Mouse (Mus musculus) stomach, embryonic 14.5 days (tissue): ENCODE measurements around the gene Cdk15. TPM values are rescaled to one million over a fixed set of nuclear protein-coding genes. Genes with fewer than 3 reads are reported as not detected.

Experiments
- ATAC-seq: fragments of 200-750 bp; cut with Nextera tagmentation; 2 replicates; pipeline ENCODE4 v1.8.0; 2017; ENCODE audit warnings: low read depth, moderate TSS enrichment; ENCODE audit not compliant: insufficient number of reproducible peaks, insufficient read depth, low FRiP score
- H3K27ac ChIP-seq: fragments of 300-500 bp; sonication (generic); 2 replicates; pipeline ENCODE4 v1.5.1; 2014; ENCODE audit warnings: mild to moderate bottlenecking, low read length, moderate library complexity, mixed read lengths
- H3K27me3 ChIP-seq: fragments of 300-500 bp; sonication (generic); 2 replicates; pipeline ENCODE4 v1.6.1; 2014; ENCODE audit warnings: low read length, control low read depth, mixed read lengths; ENCODE audit not compliant: control insufficient read depth, insufficient read depth
- H3K36me3 ChIP-seq: fragments of 300-500 bp; sonication (generic); 2 replicates; pipeline ENCODE4 v1.6.1; 2014; ENCODE audit warnings: mild to moderate bottlenecking, control low read depth, low read length, moderate library complexity, mixed read lengths; ENCODE audit not compliant: control insufficient read depth, insufficient read depth
- H3K4me1 ChIP-seq: fragments of 300-500 bp; sonication (generic); 2 replicates; pipeline ENCODE4 v1.6.1; 2014; ENCODE audit warnings: low read length, control low read depth, mixed read lengths; ENCODE audit not compliant: control insufficient read depth, insufficient read depth
- H3K4me2 ChIP-seq: fragments of 300-500 bp; sonication (generic); replicated peaks from 2 replicates; pipeline ENCODE4 v1.6.1; 2014; ENCODE audit warnings: low read depth, low read length, control low read depth
- H3K4me3 ChIP-seq: fragments of 300-500 bp; sonication (generic); 2 replicates; pipeline ENCODE4 v1.5.1; 2014; ENCODE audit warnings: low read depth, low read length, control low read depth
- H3K9ac ChIP-seq: fragments of 300-500 bp; sonication (generic); replicated peaks from 2 replicates; pipeline ENCODE4 v1.6.1; 2014; ENCODE audit warnings: low read depth, mild to moderate bottlenecking, control low read depth, low read length, moderate library complexity, mixed read lengths
- H3K9me3 ChIP-seq: fragments of 300-500 bp; sonication (generic); 2 replicates; pipeline ENCODE4 v1.6.1; 2016; ENCODE audit warnings: low read depth, low read length, control low read depth; ENCODE audit not compliant: control insufficient read depth
- WGBS: fragments of 180-500 bp; shearing (Covaris S2); extraction: QIAGEN DNeasy Blood & Tissue Kit; methylation state at CpG from one replicate; pipeline ENCODE4 v1.1.7; 2014; 5-methylcytosine and 5-hydroxymethylcytosine counted together
- polyA plus RNA-seq: library from polyadenylated mRNA; unstranded; fragments of >200 nt; fragmentation: Nextera tagmentation; extraction: Ambion mirVana; gene quantifications from 2 replicates; pipeline ENCODE4 v1.2.1, GENCODE M21; 2014

Gene Cdk15
- polyA plus RNA-seq, 1 experiment from 2014 or later: not detected

DNA sequence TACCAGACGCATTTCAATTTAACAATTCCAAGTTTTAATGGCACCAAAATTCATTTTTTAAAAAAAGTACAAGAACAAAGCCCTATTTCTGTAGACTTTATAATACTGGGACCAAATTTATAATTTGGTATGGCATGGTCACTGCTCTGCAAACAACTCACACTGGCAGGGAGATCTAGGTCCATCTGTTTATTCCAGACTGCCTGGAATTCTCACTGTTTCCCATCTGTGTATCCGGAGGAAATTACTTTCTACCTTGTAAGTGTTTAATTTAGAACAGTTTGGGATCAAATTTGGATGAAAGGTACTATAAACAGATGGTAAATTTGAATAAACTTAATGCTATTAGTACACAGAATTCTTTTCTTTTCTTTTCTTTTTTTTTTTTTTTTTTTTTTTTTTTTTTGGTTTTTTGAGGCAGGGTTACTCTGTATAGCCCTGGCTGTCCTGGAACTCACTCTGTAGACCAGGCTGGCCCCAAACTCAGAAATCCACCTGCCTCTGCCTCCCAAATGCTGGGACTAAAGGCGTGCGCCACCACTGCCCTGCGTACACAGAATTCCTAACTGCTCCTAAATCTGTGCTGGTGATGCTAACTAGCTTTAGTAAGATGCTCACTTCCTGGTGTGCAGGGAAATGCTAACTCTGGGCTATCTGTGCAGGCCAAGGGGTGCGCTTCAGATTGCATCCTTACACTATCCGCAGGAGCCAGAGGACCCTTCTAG is 34.4 kb upstream of the Cdk15 start:
- no peak overlapping the region for H3K27ac ChIP-seq
- H3K9ac ChIP-seq: no peak overlapping the region
- no peaks in the 10 kb centered on the region for H3K27me3 ChIP-seq
- no peak overlapping the region for H3K4me2 ChIP-seq
- 86% methylated on average over 7 of the region's 7 CpGs for WGBS
- H3K36me3 ChIP-seq: no peaks in the 10 kb centered on the region
- no peak for ATAC-seq
- no peak overlapping the region for H3K4me3 ChIP-seq
- no peaks in the 10 kb centered on the region for H3K9me3 ChIP-seq
- H3K4me1 ChIP-seq: no peaks in the 10 kb centered on the region

DNA sequence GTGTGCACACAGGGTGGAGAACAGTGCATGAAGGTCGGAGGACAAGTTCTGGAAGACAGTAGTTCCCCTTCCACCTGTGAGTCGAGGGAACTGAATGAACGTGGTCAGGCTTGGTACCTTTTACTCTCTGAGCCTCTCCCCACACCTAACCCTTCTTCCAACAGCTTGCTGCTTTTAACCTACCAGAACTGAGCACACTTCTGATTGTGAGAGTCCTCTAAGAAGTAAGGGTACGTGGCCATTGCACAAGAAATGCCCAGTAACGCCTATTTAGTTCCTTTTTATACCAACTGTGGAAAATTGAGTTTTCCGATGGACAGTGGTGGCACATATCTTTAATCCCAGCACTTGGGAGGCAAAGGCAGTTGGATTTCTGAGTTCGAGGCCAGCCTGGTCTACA is 28.2 kb upstream of the Cdk15 start:
- Histone ChIP-seq H3K4me1 (no peaks in the 10 kb centered on the region), H3K4me3 (no peak overlapping the region), H3K9ac (no peak overlapping the region), H3K4me2 (no peak overlapping the region), H3K27ac (no peak overlapping the region), H3K27me3 (no peaks in the 10 kb centered on the region), H3K9me3 (no peaks in the 10 kb centered on the region), H3K36me3 (no peaks in the 10 kb centered on the region)
- no peak for ATAC-seq
- whole genome bisulfite sequencing: 82% methylated on average over 7 of the region's 7 CpGs

GRCm38 (mm10) chr1:59229187-59229586 is 27.5 kb upstream of the Cdk15 start:
- no peaks in the 10 kb centered on the region for H3K9me3 ChIP-seq
- H3K27me3 ChIP-seq: no peaks in the 10 kb centered on the region
- no peak overlapping the region for H3K27ac ChIP-seq
- no peaks in the 10 kb centered on the region for H3K36me3 ChIP-seq
- no peak overlapping the region for H3K4me2 ChIP-seq
- no peaks in the 10 kb centered on the region for H3K4me1 ChIP-seq
- H3K9ac ChIP-seq: no peak overlapping the region
- no peak for ATAC-seq
- no peak overlapping the region for H3K4me3 ChIP-seq
- 59% methylated on average over 4 of the region's 4 CpGs for WGBS

DNA sequence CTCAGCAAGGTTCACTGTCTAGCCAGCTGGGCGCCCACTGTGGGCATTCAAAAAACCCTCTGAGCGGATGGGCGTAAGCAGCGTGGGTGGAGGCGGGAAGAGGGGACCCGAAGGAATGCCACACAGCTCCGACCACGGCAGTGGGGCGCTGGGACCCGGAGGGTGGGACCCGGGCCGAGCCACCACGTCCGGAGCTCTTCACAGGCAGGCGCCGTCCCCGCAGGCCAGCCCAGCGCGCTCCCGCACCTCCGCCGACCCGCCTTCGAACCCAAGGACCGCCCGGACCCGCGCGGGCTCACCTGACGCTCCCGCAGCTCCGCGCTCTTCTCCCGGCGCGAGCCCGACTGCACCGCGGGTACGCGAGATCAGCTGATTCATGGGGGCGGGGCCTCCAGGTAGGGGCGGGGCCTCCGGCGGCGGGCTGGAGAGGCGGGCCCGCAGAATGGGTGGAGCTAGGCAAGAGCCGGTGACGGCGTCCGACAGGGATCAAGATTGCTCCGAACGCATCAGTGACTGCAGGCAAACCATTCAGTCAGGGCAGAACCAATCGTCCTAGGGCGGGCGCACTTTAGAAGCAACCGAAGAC is 19.8 kb upstream of the Cdk15 start, which contains the start of gene Als2:
Als2 (minus strand) TSS at position 376 of the 586 bp plus-strand sequence.
- Histone ChIP-seq H3K4me2 (peak within 1 kb of the TSS; percentile 75), H3K4me3 (peak within 1 kb of the TSS; percentile 88), H3K27ac (peak within 1 kb of the TSS; percentile 45), H3K36me3 (no peaks in the 10 kb centered on the region), H3K27me3 (no peaks in the 10 kb centered on the region), H3K9me3 (no peaks in the 10 kb centered on the region), H3K9ac (peak within 1 kb of the TSS; percentile 49), H3K4me1 (no peaks in the 10 kb centered on the region)
- ATAC-seq: peak; percentile 95
- under 1% methylated on average over 57 of the region's 58 CpGs for WGBS

GRCm38 (mm10) chr1:59237614-59238211 is 19.0 kb upstream of the Cdk15 start:
- Histone ChIP-seq H3K36me3 (no peaks in the 10 kb centered on the region), H3K9me3 (no peaks in the 10 kb centered on the region), H3K4me2 (peak overlapping the region; percentile 75), H3K9ac (peak overlapping the region; percentile 33), H3K4me3 (peak overlapping the region; percentile 88), H3K4me1 (no peaks in the 10 kb centered on the region), H3K27me3 (no peaks in the 10 kb centered on the region), H3K27ac (peak overlapping the region; percentile 45)
- under 1% methylated on average over 19 of the region's 19 CpGs for WGBS
- peak; percentile 38; the same call in 1 of the 2 replicates for ATAC-seq

GRCm38 (mm10) chr1:59243770-59244169 is 12.9 kb upstream of the Cdk15 start:
- Histone ChIP-seq H3K4me2 (no peak overlapping the region), H3K4me3 (no peak overlapping the region), H3K27me3 (no peaks in the 10 kb centered on the region), H3K9me3 (no peaks in the 10 kb centered on the region), H3K27ac (no peak overlapping the region), H3K36me3 (no peaks in the 10 kb centered on the region), H3K4me1 (no peaks in the 10 kb centered on the region), H3K9ac (no peak overlapping the region)
- 58% methylated on average over 2 of the region's 2 CpGs for WGBS
- ATAC-seq: no peak

DNA sequence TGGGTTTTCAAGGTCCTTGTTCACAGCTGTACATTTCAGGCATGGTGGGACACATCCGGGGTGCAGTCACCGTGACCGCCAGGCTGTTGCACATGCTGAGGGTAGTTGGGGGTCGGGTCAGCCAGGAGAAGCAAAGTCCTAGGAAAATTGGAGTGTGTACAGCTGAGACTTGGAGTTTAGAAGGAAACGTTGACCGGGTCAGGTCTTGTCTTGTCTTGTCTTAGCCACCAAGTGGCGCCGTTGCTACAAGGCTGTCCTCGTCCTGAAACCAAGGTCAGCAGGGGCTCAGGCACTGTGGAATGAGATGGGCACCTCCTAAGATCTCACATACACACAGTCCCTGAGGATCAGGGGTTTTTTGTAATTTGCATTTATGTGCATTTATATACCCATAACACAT is 9.1 kb upstream of the Cdk15 start:
- H3K27me3 ChIP-seq: no peaks in the 10 kb centered on the region
- H3K27ac ChIP-seq: no peak overlapping the region
- 0 out of 2 replicates have a peak overlapping the region, but pooled peaks have one; percentile 4 for H3K4me2 ChIP-seq
- H3K9me3 ChIP-seq: no peaks in the 10 kb centered on the region
- H3K4me1 ChIP-seq: no peaks in the 10 kb centered on the region
- no peaks in the 10 kb centered on the region for H3K36me3 ChIP-seq
- H3K9ac ChIP-seq: no peak overlapping the region
- 2% methylated on average over 9 of the region's 9 CpGs for WGBS
- ATAC-seq: peak; percentile 42; the same call in 1 of the 2 replicates
- no peak overlapping the region for H3K4me3 ChIP-seq

DNA sequence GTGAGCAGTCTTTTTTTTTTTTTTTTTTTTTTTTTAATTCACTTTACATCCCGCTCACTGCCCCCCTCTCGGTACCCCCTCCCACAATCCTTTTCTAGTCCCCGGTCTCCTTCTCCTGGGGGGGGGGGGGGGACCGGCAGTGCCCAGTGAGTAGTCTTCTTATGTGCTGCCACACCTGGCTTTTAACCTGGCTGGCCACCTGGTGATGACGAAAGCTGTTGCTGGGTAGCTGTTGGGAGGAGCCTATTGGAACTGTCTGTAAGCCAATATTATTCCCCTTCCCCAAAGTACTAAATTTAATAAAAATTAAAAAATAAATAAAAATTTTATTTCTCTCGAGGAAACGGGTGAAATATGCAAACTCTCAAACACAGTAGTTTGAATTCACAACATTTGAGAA is 3.9 kb upstream of the Cdk15 start:
- H3K27ac ChIP-seq: no peak overlapping the region
- H3K4me1 ChIP-seq: 0 out of 2 replicates have a peak, but pooled peaks cover 2% of the 10 kb centered on the region
- H3K27me3 ChIP-seq: no peaks in the 10 kb centered on the region
- 0 out of 2 replicates have a peak overlapping the region, but pooled peaks have one; percentile 9 for H3K4me3 ChIP-seq
- 13% methylated on average over 6 of the region's 7 CpGs for WGBS
- H3K4me2 ChIP-seq: peak overlapping the region; percentile 48
- H3K9ac ChIP-seq: no peak overlapping the region
- H3K36me3 ChIP-seq: no peaks in the 10 kb centered on the region
- ATAC-seq: no peak
- no peaks in the 10 kb centered on the region for H3K9me3 ChIP-seq
